18 mouse cellular contexts compared by ENCODE assay signal in genomic region chr1:120094920-120095319, GRCm38 (mm10).
"Had no signal": no experiment of that assay in that cellular context is flagged by ENCODE, and none has a peak within 500 bp of the region (broad histone marks: within the 10 kb centered on the region; RNA-seq: fewer than 3 reads in every experiment).

No protein-coding gene starts in this region.

- H3K4me3 ChIP-seq: intestine, embryonic 15.5 days; layer of hippocampus, adult 2 months; limb, embryonic 13.5 days; neural tube, embryonic 13.5 days had no signal

- DNase-seq: kidney, adult 8-10 months; kidney, postnatal 36 days; left cerebral cortex, postnatal 4 days; lung, adult 2 months; lung, postnatal 10 days; midbrain, embryonic 14.5 days; retina, postnatal 1 day; right cerebral cortex, postnatal 4 days; spleen, adult 18-20 months; thymus, adult 18-20 months; thymus, postnatal 36 days had no signal

- ATAC-seq: intestine, embryonic 15.5 days had no signal

- H3K4me2 ChIP-seq: intestine, embryonic 15.5 days; limb, embryonic 13.5 days; neural tube, embryonic 13.5 days had no signal

- H3K27ac ChIP-seq: intestine, embryonic 15.5 days; kidney, postnatal 0 days; layer of hippocampus, adult 2 months; limb, embryonic 13.5 days; liver, embryonic 14.5 days; macrophage; neural tube, embryonic 13.5 days had no signal

- H3K4me1 ChIP-seq: intestine, embryonic 15.5 days; limb, embryonic 13.5 days; neural tube, embryonic 13.5 days had no signal

- H3K27me3 ChIP-seq: intestine, embryonic 15.5 days; limb, embryonic 13.5 days; neural tube, embryonic 13.5 days had no signal

- H3K36me3 ChIP-seq: intestine, embryonic 15.5 days; limb, embryonic 13.5 days; neural tube, embryonic 13.5 days had no signal

- H3K9me3 ChIP-seq: intestine, embryonic 15.5 days; limb, embryonic 13.5 days; neural tube, embryonic 13.5 days had no signal

- H3K9ac ChIP-seq: intestine, embryonic 15.5 days; limb, embryonic 13.5 days; liver, embryonic 14.5 days; neural tube, embryonic 13.5 days had no signal
